Mouse (Mus musculus) embryonic fibroblast, embryonic 13.5 days (primary cell): Measurements from ENCODE around the gene Wdr93.

Experiments
- CTCF ChIP-seq: IDR thresholded peaks from 2 replicates; pipeline ENCODE4 v1.5.1; 2011; ENCODE audit warnings: mild to moderate bottlenecking, control low read depth, low read length, moderate library complexity, borderline replicate concordance; ENCODE audit not compliant: insufficient read depth
- POLR2A ChIP-seq: IDR thresholded peaks from 2 replicates; pipeline ENCODE4 v1.6.1; 2011; ENCODE audit warnings: low read depth, mild to moderate bottlenecking, control low read depth, low read length, moderate library complexity

GRCm38 (mm10) chr7:79729169-79729568 is 13.8 kb upstream of the Wdr93 start:
- TF ChIP-seq CTCF (peak; percentile 84), POLR2A (no peak)
